Mouse (Mus musculus): ENCODE results near the gene AI854703. TPM values are rescaled to one million over a fixed set of nuclear protein-coding genes. Genes with fewer than 3 reads are reported as not detected.

The AI854703 gene
- total RNA-seq, 2 experiments from 2014 or later: 2.1 to 3.3 TPM

- no peak for DNase-seq (ENCODE audit: low spot score in 2 of 2)
These were observed 22.2 kb downstream of the AI854703 start for GRCm38 (mm10) chr6:48648779-48649178.

GRCm38 (mm10) chr6:48650041-48650440 lies 23.5 kb downstream of the AI854703 start:
- DNase-seq (ENCODE audit: low spot score in 2 of 2): no peak

GRCm38 (mm10) chr6:48658721-48659120 lies 32.2 kb downstream of the AI854703 start:
- DNase-seq (ENCODE audit: low spot score in 2 of 2): no peak

DNA sequence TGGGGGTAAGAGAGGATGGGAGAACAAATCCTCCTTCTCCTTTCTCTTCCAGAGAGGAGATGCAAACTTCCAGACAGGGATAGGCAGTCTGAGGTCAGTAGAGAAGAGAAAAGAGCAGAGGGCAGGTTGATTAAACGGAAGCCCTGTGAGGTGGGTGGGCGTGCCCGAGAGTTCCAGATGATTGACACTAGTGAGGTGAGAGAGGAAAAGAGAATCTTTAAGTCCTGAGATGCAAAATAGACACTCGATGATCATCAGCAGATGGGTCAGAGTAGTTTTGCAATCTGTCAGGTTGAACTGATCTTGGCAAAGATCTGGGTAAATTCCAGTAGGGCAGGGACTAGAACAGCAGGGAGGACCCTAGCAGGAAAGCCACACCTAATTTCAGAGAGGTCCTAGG lies 38.2 kb downstream of the AI854703 start:
- no peak for DNase-seq (ENCODE audit: low spot score in 2 of 2)

GRCm38 (mm10) chr6:48665471-48665870 lies 38.9 kb downstream of the AI854703 start:
- DNase-seq (ENCODE audit: low spot score in 2 of 2): no peak

- DNase-seq (ENCODE audit: low spot score in 2 of 2): no peak
These were observed 39.6 kb downstream of the AI854703 start for GRCm38 (mm10) chr6:48666159-48666586.

DNA sequence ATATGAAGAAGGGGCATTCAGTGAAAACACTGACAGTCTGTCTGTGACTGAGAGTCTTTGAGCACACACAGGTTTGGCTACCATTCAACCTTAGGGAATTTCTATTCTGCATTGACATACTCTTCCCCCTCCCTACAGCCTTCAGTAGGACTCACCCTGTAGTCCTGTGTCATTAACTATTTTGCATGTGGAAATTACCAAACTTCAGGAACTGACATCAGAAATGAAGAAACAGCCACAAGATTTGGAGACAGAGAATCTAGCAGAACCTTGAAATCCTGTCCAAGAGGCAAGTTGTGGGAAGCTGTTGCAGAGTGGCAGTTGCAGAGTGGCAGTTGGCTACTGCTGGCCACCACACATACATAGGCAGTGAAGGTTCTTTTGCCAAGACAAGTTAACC lies 41.5 kb downstream of the AI854703 start:
- DNase-seq (ENCODE audit: low spot score in 2 of 2): no peak

DNA sequence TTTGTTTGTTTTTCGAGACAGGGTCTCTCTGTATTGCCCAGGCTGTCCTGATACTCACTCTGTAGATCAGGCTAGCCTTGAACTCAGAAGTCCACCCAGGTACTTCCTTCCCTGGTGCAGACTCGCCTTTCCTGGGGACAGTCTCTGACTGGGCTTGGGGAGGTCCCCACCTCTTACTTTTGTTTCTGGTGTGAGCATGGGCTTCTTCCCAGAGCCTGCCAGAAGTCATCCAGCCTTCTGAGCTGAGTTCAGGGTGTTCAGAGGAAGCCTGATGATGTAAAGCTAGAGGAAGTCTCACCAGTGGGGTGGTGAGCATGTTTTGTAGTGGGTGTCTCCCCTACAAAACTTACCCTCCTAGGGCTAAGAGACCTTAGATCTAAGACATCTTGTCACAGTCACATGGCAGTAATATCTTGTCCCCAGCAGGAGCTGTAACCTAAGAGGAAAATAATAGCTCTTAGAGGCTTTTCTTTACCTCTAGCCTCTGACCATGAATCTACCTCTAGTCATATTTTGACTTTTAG lies 42.9 kb downstream of the AI854703 start:
- DNase-seq (ENCODE audit: low spot score in 2 of 2): no peak

- no peak for DNase-seq (ENCODE audit: low spot score in 2 of 2)
These were observed 47.9 kb downstream of the AI854703 start for GRCm38 (mm10) chr6:48674291-48675058.

DNA sequence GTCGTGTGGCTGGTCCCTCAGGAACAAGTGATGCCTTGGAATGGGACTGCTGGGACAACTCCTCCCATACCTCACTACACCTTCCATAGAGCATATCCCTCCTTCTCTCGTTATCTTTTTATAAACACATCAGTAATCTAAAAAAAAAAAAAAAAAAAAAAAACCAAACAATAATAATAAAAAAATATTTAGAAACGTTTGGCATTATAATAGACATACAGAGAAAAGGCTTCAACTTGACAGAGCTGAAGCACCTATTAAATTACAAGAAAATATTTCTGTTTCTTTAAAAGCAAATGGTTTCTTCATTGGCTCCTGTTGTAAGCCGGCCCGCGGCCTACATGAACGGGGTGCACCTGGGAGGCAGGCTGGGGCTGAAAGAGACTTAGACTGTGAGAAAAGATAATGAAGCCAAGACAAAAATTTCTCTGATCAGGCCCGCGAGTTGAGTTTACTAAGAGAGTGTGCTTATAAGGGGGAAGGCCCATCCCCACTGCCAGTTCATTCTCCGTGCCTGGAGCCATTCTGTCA lies 48.9 kb downstream of the AI854703 start:
- DNase-seq (ENCODE audit: low spot score in 2 of 2): no peak

GRCm38 (mm10) chr6:48675931-48676859 lies 49.6 kb downstream of the AI854703 start, which contains the start of gene Gimap9:
Gimap9 (plus strand) TSS chr6:48676129.
- no peak for DNase-seq (ENCODE audit: low spot score in 2 of 2)

DNA sequence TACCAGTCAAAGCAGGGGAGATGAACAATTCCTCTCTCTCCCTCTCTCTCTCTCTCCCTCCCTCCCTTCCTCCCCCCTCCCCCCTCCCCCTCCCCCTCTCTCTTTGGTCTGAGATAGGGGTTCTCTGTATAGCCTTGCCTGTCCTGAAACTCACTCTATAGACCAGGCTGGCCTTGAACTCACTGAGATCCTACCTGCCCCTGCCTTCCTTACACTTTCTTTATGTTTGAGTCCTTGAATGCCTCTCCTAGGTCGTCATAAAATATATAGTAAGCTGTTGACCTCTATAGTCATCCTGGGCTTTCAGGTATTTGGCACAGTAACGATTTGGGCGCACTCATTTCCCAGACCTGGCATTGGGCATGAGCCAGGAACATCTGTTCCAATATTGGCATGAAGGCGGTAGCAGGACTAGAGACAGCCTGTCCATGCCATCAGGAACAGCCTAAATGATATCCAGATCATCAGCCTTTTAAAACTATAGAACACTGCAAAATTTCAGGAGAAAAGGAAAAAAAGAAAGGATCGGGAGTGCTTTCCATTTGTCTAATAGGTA lies 50.4 kb downstream of the AI854703 start:
- no peak for DNase-seq (ENCODE audit: low spot score in 2 of 2)

- DNase-seq (ENCODE audit: low spot score in 2 of 2): no peak
These were observed 51.2 kb downstream of the AI854703 start for GRCm38 (mm10) chr6:48677492-48678345.

DNA sequence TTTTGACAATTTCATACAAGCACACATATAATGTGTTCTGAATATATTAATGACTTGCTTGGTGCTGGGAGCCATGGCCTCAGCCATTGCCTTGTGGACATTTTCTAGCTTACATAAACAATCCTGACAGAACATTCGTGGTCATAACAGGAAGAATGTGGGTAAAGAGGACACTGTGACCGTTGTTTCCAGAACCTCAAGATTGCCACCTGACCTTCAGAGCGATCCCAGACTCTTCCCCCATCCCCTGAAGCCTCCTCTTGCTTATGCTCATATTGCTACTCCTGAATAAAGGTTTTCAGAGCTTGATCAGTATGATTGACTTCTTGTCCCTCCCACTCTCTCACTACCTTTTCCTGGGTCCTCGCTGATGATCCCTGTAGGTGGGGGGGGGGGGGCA lies 51.8 kb downstream of the AI854703 start:
- DNase-seq (ENCODE audit: low spot score in 2 of 2): no peak

DNA sequence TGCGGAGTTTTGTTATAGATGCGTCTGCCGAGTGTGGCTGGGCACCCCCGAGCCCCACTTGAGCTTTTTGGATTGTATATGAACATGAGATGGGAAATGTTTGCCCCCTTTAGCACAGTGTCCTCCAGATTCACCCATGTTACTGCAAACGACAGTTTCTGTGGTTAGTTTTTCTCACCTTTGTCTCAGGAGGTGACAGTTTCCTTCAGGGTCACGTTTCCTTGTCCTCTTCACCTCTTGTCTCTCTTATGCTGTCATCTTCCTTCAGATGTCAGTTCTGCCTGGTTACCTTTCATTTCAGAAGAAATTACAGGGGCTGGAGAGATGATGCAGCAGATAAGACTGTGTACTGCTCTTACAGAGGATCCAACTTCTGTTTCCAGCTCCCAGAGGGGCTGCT lies 53.1 kb downstream of the AI854703 start:
- no peak for DNase-seq (ENCODE audit: low spot score in 2 of 2)

DNA sequence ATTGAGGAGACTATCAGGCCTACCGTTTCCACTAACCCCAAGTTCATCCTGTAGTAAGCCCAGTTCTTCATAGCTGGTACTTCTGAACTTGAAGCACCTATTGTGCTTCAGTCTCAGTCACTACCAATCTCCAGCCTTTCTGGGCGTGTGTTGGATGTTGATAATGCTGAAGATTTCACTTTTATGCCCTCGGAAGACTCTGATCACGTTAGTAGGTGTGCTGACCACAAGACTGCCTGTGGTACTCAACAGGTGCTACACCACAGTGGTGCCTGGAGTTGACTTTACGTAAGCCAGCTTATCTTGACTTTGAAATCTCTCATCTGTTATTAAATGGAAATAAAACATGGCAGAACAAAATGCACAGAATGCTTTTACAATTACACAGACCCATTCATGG lies 53.9 kb downstream of the AI854703 start:
- no peak for DNase-seq (ENCODE audit: low spot score in 2 of 2)

DNA sequence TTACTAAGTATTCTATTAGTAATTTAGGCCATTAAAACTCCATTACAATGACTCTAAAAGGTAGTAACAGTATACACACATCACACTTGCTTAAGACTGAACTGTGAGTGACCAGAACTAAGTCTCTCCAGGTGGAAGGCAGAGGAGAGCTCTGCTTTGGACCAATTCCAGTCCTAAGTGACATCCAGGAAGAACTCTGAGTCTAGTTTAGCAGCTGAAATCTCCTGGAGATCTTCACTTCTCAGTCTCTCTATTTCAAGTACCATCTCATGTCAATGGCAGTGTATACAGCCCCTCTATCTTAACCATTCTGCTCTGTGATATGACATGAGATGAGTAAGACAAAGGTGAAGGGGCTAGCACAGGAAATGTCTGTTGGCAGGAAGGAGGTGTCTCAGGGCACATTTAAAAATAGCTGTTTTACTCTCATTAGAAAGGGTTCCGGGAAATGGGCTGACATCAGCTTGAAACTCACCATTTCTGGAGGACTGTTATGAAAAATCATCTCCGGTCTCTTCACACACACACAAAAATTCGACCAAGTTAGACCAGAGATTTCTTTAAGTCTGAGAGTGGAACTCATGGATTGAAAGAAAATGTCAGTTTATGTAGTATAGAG lies 55.0 kb downstream of the AI854703 start:
- no peak for DNase-seq (ENCODE audit: low spot score in 2 of 2)

- DNase-seq (ENCODE audit: low spot score in 2 of 2): no peak
These were observed 55.7 kb downstream of the AI854703 start for GRCm38 (mm10) chr6:48682271-48682670.

All from adrenal gland, postnatal 4 days (tissue).